Mouse (Mus musculus) stomach, embryonic 14.5 days (tissue): ENCODE measurements at regions not wholly inside any gene's neighbourhood (a gene's known extent, or its start where the extent isn't known, plus 50 kb on each side); places are given as distances from the start of the nearest gene placed in this dataset.

Experiments
- ATAC-seq: fragments of 200-750 bp; cut with Nextera tagmentation; 2 replicates; pipeline ENCODE4 v1.8.0; 2017; ENCODE audit warnings: low read depth, moderate TSS enrichment; ENCODE audit not compliant: insufficient number of reproducible peaks, insufficient read depth, low FRiP score
- H3K27ac ChIP-seq: fragments of 300-500 bp; sonication (generic); 2 replicates; pipeline ENCODE4 v1.5.1; 2014; ENCODE audit warnings: mild to moderate bottlenecking, low read length, moderate library complexity, mixed read lengths
- H3K27me3 ChIP-seq: fragments of 300-500 bp; sonication (generic); 2 replicates; pipeline ENCODE4 v1.6.1; 2014; ENCODE audit warnings: low read length, control low read depth, mixed read lengths; ENCODE audit not compliant: control insufficient read depth, insufficient read depth
- H3K36me3 ChIP-seq: fragments of 300-500 bp; sonication (generic); 2 replicates; pipeline ENCODE4 v1.6.1; 2014; ENCODE audit warnings: mild to moderate bottlenecking, control low read depth, low read length, moderate library complexity, mixed read lengths; ENCODE audit not compliant: control insufficient read depth, insufficient read depth
- H3K4me1 ChIP-seq: fragments of 300-500 bp; sonication (generic); 2 replicates; pipeline ENCODE4 v1.6.1; 2014; ENCODE audit warnings: low read length, control low read depth, mixed read lengths; ENCODE audit not compliant: control insufficient read depth, insufficient read depth
- H3K4me2 ChIP-seq: fragments of 300-500 bp; sonication (generic); replicated peaks from 2 replicates; pipeline ENCODE4 v1.6.1; 2014; ENCODE audit warnings: low read depth, low read length, control low read depth
- H3K4me3 ChIP-seq: fragments of 300-500 bp; sonication (generic); 2 replicates; pipeline ENCODE4 v1.5.1; 2014; ENCODE audit warnings: low read depth, low read length, control low read depth
- H3K9ac ChIP-seq: fragments of 300-500 bp; sonication (generic); replicated peaks from 2 replicates; pipeline ENCODE4 v1.6.1; 2014; ENCODE audit warnings: low read depth, mild to moderate bottlenecking, control low read depth, low read length, moderate library complexity, mixed read lengths
- H3K9me3 ChIP-seq: fragments of 300-500 bp; sonication (generic); 2 replicates; pipeline ENCODE4 v1.6.1; 2016; ENCODE audit warnings: low read depth, low read length, control low read depth; ENCODE audit not compliant: control insufficient read depth
- WGBS: fragments of 180-500 bp; shearing (Covaris S2); extraction: QIAGEN DNeasy Blood & Tissue Kit; methylation state at CpG from one replicate; pipeline ENCODE4 v1.1.7; 2014; 5-methylcytosine and 5-hydroxymethylcytosine counted together

- Histone ChIP-seq H3K9ac (no peak overlapping the region), H3K36me3 (no peaks in the 10 kb centered on the region), H3K27ac (no peak overlapping the region), H3K27me3 (no peaks in the 10 kb centered on the region), H3K4me1 (no peaks in the 10 kb centered on the region), H3K4me2 (no peak overlapping the region), H3K9me3 (no peaks in the 10 kb centered on the region), H3K4me3 (no peak overlapping the region)
- WGBS = 73% methylated on average over 1 of the region's 1 CpGs
- no peak for ATAC-seq
Measured at GRCm38 (mm10) chr16:49321951-49322350, 264.7 kb downstream of the Myh15 start.

- H3K4me1 ChIP-seq = no peaks in the 10 kb centered on the region
- no peak overlapping the region for H3K9ac ChIP-seq
- H3K27me3 ChIP-seq = no peaks in the 10 kb centered on the region
- H3K4me2 ChIP-seq = no peak overlapping the region
- WGBS = 81% methylated on average over 5 of the region's 5 CpGs
- H3K4me3 ChIP-seq = no peak overlapping the region
- H3K27ac ChIP-seq = no peak overlapping the region
- no peaks in the 10 kb centered on the region for H3K9me3 ChIP-seq
- ATAC-seq = no peak
- no peaks in the 10 kb centered on the region for H3K36me3 ChIP-seq
Measured at GRCm38 (mm10) chr16:49330725-49331386, 273.6 kb downstream of the Myh15 start.

GRCm38 (mm10) chr16:49332107-49332722 is 274.9 kb downstream of the Myh15 start:
- no peak overlapping the region for H3K27ac ChIP-seq
- H3K27me3 ChIP-seq = no peaks in the 10 kb centered on the region
- H3K9ac ChIP-seq = no peak overlapping the region
- 0 out of 2 replicates have a peak, but pooled peaks have one; percentile 49 for ATAC-seq
- H3K36me3 ChIP-seq = no peaks in the 10 kb centered on the region
- WGBS = 56% methylated on average over 5 of the region's 5 CpGs
- no peaks in the 10 kb centered on the region for H3K9me3 ChIP-seq
- H3K4me3 ChIP-seq = no peak overlapping the region
- no peak overlapping the region for H3K4me2 ChIP-seq
- no peaks in the 10 kb centered on the region for H3K4me1 ChIP-seq

- ATAC-seq = no peak
- Histone ChIP-seq H3K9ac (no peak overlapping the region), H3K4me1 (no peaks in the 10 kb centered on the region), H3K9me3 (no peaks in the 10 kb centered on the region), H3K4me2 (no peak overlapping the region), H3K4me3 (no peak overlapping the region), H3K27ac (no peak overlapping the region), H3K36me3 (no peaks in the 10 kb centered on the region), H3K27me3 (no peaks in the 10 kb centered on the region)
- WGBS = 38% methylated on average over 2 of the region's 2 CpGs
Measured at GRCm38 (mm10) chr16:49335916-49336315, 278.6 kb downstream of the Myh15 start.

GRCm38 (mm10) chr16:49337948-49338347 is 280.7 kb downstream of the Myh15 start:
- no peak overlapping the region for H3K4me3 ChIP-seq
- no peak overlapping the region for H3K9ac ChIP-seq
- no peaks in the 10 kb centered on the region for H3K4me1 ChIP-seq
- 92% methylated on average over 1 of the region's 1 CpGs for WGBS
- ATAC-seq = no peak
- H3K27ac ChIP-seq = no peak overlapping the region
- H3K4me2 ChIP-seq = no peak overlapping the region
- H3K36me3 ChIP-seq = no peaks in the 10 kb centered on the region
- no peaks in the 10 kb centered on the region for H3K9me3 ChIP-seq
- H3K27me3 ChIP-seq = no peaks in the 10 kb centered on the region

GRCm38 (mm10) chr16:49358404-49358803 is 301.1 kb downstream of the Myh15 start:
- no peak overlapping the region for H3K4me3 ChIP-seq
- no peaks in the 10 kb centered on the region for H3K27me3 ChIP-seq
- WGBS = 85% methylated on average over 3 of the region's 3 CpGs
- ATAC-seq = no peak
- H3K9me3 ChIP-seq = no peaks in the 10 kb centered on the region
- no peak overlapping the region for H3K27ac ChIP-seq
- no peaks in the 10 kb centered on the region for H3K4me1 ChIP-seq
- H3K36me3 ChIP-seq = no peaks in the 10 kb centered on the region
- H3K4me2 ChIP-seq = no peak overlapping the region
- no peak overlapping the region for H3K9ac ChIP-seq

GRCm38 (mm10) chr16:49361731-49362130 is 304.4 kb downstream of the Myh15 start:
- Histone ChIP-seq H3K4me2 (no peak overlapping the region), H3K9me3 (no peaks in the 10 kb centered on the region), H3K27me3 (no peaks in the 10 kb centered on the region), H3K36me3 (no peaks in the 10 kb centered on the region), H3K27ac (no peak overlapping the region), H3K4me1 (no peaks in the 10 kb centered on the region), H3K9ac (no peak overlapping the region), H3K4me3 (no peak overlapping the region)
- WGBS = 91% methylated on average over 1 of the region's 1 CpGs
- no peak for ATAC-seq

GRCm38 (mm10) chr16:49369450-49369849 is 312.2 kb downstream of the Myh15 start:
- no peak overlapping the region for H3K4me3 ChIP-seq
- H3K9ac ChIP-seq = no peak overlapping the region
- H3K36me3 ChIP-seq = no peaks in the 10 kb centered on the region
- no peaks in the 10 kb centered on the region for H3K4me1 ChIP-seq
- no peak for ATAC-seq
- no peak overlapping the region for H3K4me2 ChIP-seq
- H3K27me3 ChIP-seq = no peaks in the 10 kb centered on the region
- no peak overlapping the region for H3K27ac ChIP-seq
- H3K9me3 ChIP-seq = no peaks in the 10 kb centered on the region
- WGBS = 81% methylated on average over 9 of the region's 9 CpGs

GRCm38 (mm10) chr16:49375108-49375507 is 317.8 kb downstream of the Myh15 start:
- ATAC-seq = no peak
- no peaks in the 10 kb centered on the region for H3K36me3 ChIP-seq
- no peak overlapping the region for H3K27ac ChIP-seq
- H3K9ac ChIP-seq = no peak overlapping the region
- no peaks in the 10 kb centered on the region for H3K4me1 ChIP-seq
- H3K4me2 ChIP-seq = no peak overlapping the region
- WGBS = 70% methylated on average over 4 of the region's 4 CpGs
- H3K27me3 ChIP-seq = no peaks in the 10 kb centered on the region
- no peak overlapping the region for H3K4me3 ChIP-seq
- H3K9me3 ChIP-seq = no peaks in the 10 kb centered on the region
